Mouse (Mus musculus): ENCODE measurements at regions not wholly inside any gene's neighbourhood (a gene's known extent, or its start where the extent isn't known, plus 50 kb on each side); places are given as distances from the start of the nearest gene placed in this dataset.

GRCm38 (mm10) chr14:25184042-25184441 is 274.9 kb upstream of the Zmiz1 start:
- Histone ChIP-seq H3K9me3 (no peaks in the 10 kb centered on the region), H3K27ac (no peak overlapping the region), H3K9ac (no peak overlapping the region), H3K36me3 (no peaks in the 10 kb centered on the region), H3K4me2 (replicated peaks) (no peak overlapping the region), H3K4me1 (peaks cover 19% of the 10 kb centered on the region), H3K4me3 (no peak overlapping the region), H3K27me3 (no peaks in the 10 kb centered on the region)
- ATAC-seq (ENCODE audit: insufficient number of reproducible peaks, insufficient read depth, low FRiP score, low TSS enrichment): no peak
- WGBS: 76% methylated on average over 5 of the region's 5 CpGs

GRCm38 (mm10) chr14:25184875-25185274 is 274.1 kb upstream of the Zmiz1 start:
- H3K27me3 ChIP-seq: no peaks in the 10 kb centered on the region
- H3K4me1 ChIP-seq: peaks cover 19% of the 10 kb centered on the region
- H3K9me3 ChIP-seq: no peaks in the 10 kb centered on the region
- H3K27ac ChIP-seq: no peak overlapping the region
- H3K36me3 ChIP-seq: no peaks in the 10 kb centered on the region
- no peak for ATAC-seq (ENCODE audit: insufficient number of reproducible peaks, insufficient read depth, low FRiP score, low TSS enrichment)
- H3K4me3 ChIP-seq: no peak overlapping the region
- no peak overlapping the region for H3K4me2 ChIP-seq (replicated peaks)
- H3K9ac ChIP-seq: no peak overlapping the region
- WGBS: 89% methylated on average over 1 of the region's 1 CpGs

- H3K9me3 ChIP-seq: no peaks in the 10 kb centered on the region
- 50% methylated on average over 10 of the region's 10 CpGs for WGBS
- H3K4me3 ChIP-seq: no peak overlapping the region
- no peaks in the 10 kb centered on the region for H3K36me3 ChIP-seq
- H3K9ac ChIP-seq: no peak overlapping the region
- H3K27me3 ChIP-seq: no peaks in the 10 kb centered on the region
- ATAC-seq (ENCODE audit: insufficient number of reproducible peaks, insufficient read depth, low FRiP score, low TSS enrichment): no peak
- no peak overlapping the region for H3K4me2 ChIP-seq (replicated peaks)
- peaks cover 19% of the 10 kb centered on the region for H3K4me1 ChIP-seq
- H3K27ac ChIP-seq: peak overlapping the region; percentile 73; the same call in 1 of the 2 replicates
Observed at GRCm38 (mm10) chr14:25185556-25185958, 273.4 kb upstream of the Zmiz1 start.

GRCm38 (mm10) chr14:25185959-25186771 is 272.8 kb upstream of the Zmiz1 start:
- 34% methylated on average over 14 of the region's 14 CpGs for WGBS
- H3K27ac ChIP-seq: peak overlapping the region; percentile 73
- H3K9ac ChIP-seq: no peak overlapping the region
- no peak overlapping the region for H3K4me3 ChIP-seq
- no peak overlapping the region for H3K4me2 ChIP-seq (replicated peaks)
- H3K36me3 ChIP-seq: no peaks in the 10 kb centered on the region
- no peaks in the 10 kb centered on the region for H3K27me3 ChIP-seq
- no peaks in the 10 kb centered on the region for H3K9me3 ChIP-seq
- peaks cover 23% of the 10 kb centered on the region for H3K4me1 ChIP-seq
- ATAC-seq (ENCODE audit: insufficient number of reproducible peaks, insufficient read depth, low FRiP score, low TSS enrichment): peak; percentile 13; the same call in 1 of the 2 replicates

GRCm38 (mm10) chr14:25187715-25188114 is 271.3 kb upstream of the Zmiz1 start:
- H3K27me3 ChIP-seq: no peaks in the 10 kb centered on the region
- peaks cover 22% of the 10 kb centered on the region for H3K4me1 ChIP-seq
- H3K9me3 ChIP-seq: no peaks in the 10 kb centered on the region
- no peak overlapping the region for H3K4me3 ChIP-seq
- H3K36me3 ChIP-seq: no peaks in the 10 kb centered on the region
- ATAC-seq (ENCODE audit: insufficient number of reproducible peaks, insufficient read depth, low FRiP score, low TSS enrichment): no peak
- 94% methylated on average over 5 of the region's 5 CpGs for WGBS
- H3K27ac ChIP-seq: no peak overlapping the region
- no peak overlapping the region for H3K4me2 ChIP-seq (replicated peaks)
- no peak overlapping the region for H3K9ac ChIP-seq

GRCm38 (mm10) chr14:25189256-25189655 is 269.7 kb upstream of the Zmiz1 start:
- WGBS: 88% methylated on average over 5 of the region's 5 CpGs
- Histone ChIP-seq H3K9ac (no peak overlapping the region), H3K27ac (no peak overlapping the region), H3K9me3 (no peaks in the 10 kb centered on the region), H3K4me1 (peaks cover 22% of the 10 kb centered on the region), H3K36me3 (no peaks in the 10 kb centered on the region), H3K4me2 (replicated peaks) (no peak overlapping the region), H3K27me3 (no peaks in the 10 kb centered on the region), H3K4me3 (no peak overlapping the region)
- no peak for ATAC-seq (ENCODE audit: insufficient number of reproducible peaks, insufficient read depth, low FRiP score, low TSS enrichment)

- Histone ChIP-seq H3K4me2 (replicated peaks) (no peak overlapping the region), H3K9me3 (no peaks in the 10 kb centered on the region), H3K27me3 (no peaks in the 10 kb centered on the region), H3K36me3 (no peaks in the 10 kb centered on the region), H3K9ac (no peak overlapping the region), H3K4me1 (peaks cover 23% of the 10 kb centered on the region), H3K27ac (0 out of 2 replicates have a peak overlapping the region, but pooled peaks have one; percentile 2), H3K4me3 (no peak overlapping the region)
- no peak for ATAC-seq (ENCODE audit: insufficient number of reproducible peaks, insufficient read depth, low FRiP score, low TSS enrichment)
- 83% methylated on average over 10 of the region's 10 CpGs for whole genome bisulfite sequencing
Observed at GRCm38 (mm10) chr14:25190680-25191270, 268.2 kb upstream of the Zmiz1 start.

- Histone ChIP-seq H3K4me3 (no peak overlapping the region), H3K27ac (peak overlapping the region; percentile 84), H3K9me3 (no peaks in the 10 kb centered on the region), H3K4me1 (peaks cover 39% of the 10 kb centered on the region), H3K36me3 (no peaks in the 10 kb centered on the region), H3K4me2 (replicated peaks) (no peak overlapping the region), H3K9ac (no peak overlapping the region; the same call in 1 of the 2 replicates), H3K27me3 (no peaks in the 10 kb centered on the region)
- 10% methylated on average over 5 of the region's 5 CpGs for WGBS
- ATAC-seq (ENCODE audit: insufficient number of reproducible peaks, insufficient read depth, low FRiP score, low TSS enrichment): peak; percentile 43
Observed at GRCm38 (mm10) chr14:25196820-25197219, 262.2 kb upstream of the Zmiz1 start.

GRCm38 (mm10) chr14:25199900-25200299 is 259.1 kb upstream of the Zmiz1 start:
- 81% methylated on average over 3 of the region's 3 CpGs for WGBS
- Histone ChIP-seq H3K9ac (no peak overlapping the region), H3K36me3 (no peaks in the 10 kb centered on the region), H3K27ac (peak overlapping the region; percentile 78), H3K27me3 (no peaks in the 10 kb centered on the region), H3K9me3 (no peaks in the 10 kb centered on the region), H3K4me1 (peaks cover 40% of the 10 kb centered on the region), H3K4me3 (no peak overlapping the region), H3K4me2 (replicated peaks) (no peak overlapping the region)
- ATAC-seq (ENCODE audit: insufficient number of reproducible peaks, insufficient read depth, low FRiP score, low TSS enrichment): no peak

GRCm38 (mm10) chr14:25200656-25201179 is 258.3 kb upstream of the Zmiz1 start:
- 46% methylated on average over 4 of the region's 4 CpGs for WGBS

GRCm38 (mm10) chr14:25202312-25202711 is 256.7 kb upstream of the Zmiz1 start:
- Histone ChIP-seq H3K36me3 (no peaks in the 10 kb centered on the region), H3K4me3 (no peak overlapping the region)
- 77% methylated on average over 2 of the region's 2 CpGs for WGBS

More at GRCm38 (mm10) chr14:25200656-25201179, 258.3 kb upstream of the Zmiz1 start:
- Histone ChIP-seq H3K4me1 (peaks cover 35% of the 10 kb centered on the region), H3K4me2 (replicated peaks) (no peak overlapping the region), H3K9ac (no peak overlapping the region), H3K27me3 (no peaks in the 10 kb centered on the region), H3K27ac (peak overlapping the region; percentile 78), H3K36me3 (no peaks in the 10 kb centered on the region), H3K4me3 (no peak overlapping the region), H3K9me3 (no peaks in the 10 kb centered on the region)
- no peak for ATAC-seq (ENCODE audit: insufficient number of reproducible peaks, insufficient read depth, low FRiP score, low TSS enrichment)

GRCm38 (mm10) chr14:25204091-25204490 is 254.9 kb upstream of the Zmiz1 start:
- no peak for ATAC-seq (ENCODE audit: insufficient number of reproducible peaks, insufficient read depth, low FRiP score, low TSS enrichment)
- no peaks in the 10 kb centered on the region for H3K9me3 ChIP-seq
- H3K9ac ChIP-seq: no peak overlapping the region
- 86% methylated on average over 5 of the region's 5 CpGs for WGBS
- no peak overlapping the region for H3K27ac ChIP-seq
- H3K4me3 ChIP-seq: no peak overlapping the region
- no peaks in the 10 kb centered on the region for H3K27me3 ChIP-seq
- peaks cover 38% of the 10 kb centered on the region for H3K4me1 ChIP-seq
- H3K4me2 ChIP-seq (replicated peaks): no peak overlapping the region
- no peaks in the 10 kb centered on the region for H3K36me3 ChIP-seq

More at GRCm38 (mm10) chr14:25202312-25202711, 256.7 kb upstream of the Zmiz1 start:
- Histone ChIP-seq H3K27ac (no peak overlapping the region), H3K27me3 (no peaks in the 10 kb centered on the region), H3K9me3 (no peaks in the 10 kb centered on the region), H3K4me1 (peaks cover 34% of the 10 kb centered on the region), H3K4me2 (replicated peaks) (no peak overlapping the region), H3K9ac (no peak overlapping the region)
- ATAC-seq (ENCODE audit: insufficient number of reproducible peaks, insufficient read depth, low FRiP score, low TSS enrichment): no peak

Measured in embryonic facial prominence, embryonic 12.5 days (tissue).